Mouse (Mus musculus) embryonic facial prominence, embryonic 13.5 days (tissue): ENCODE measurements around the gene Gabrb3. TPM values are rescaled to one million over a fixed set of nuclear protein-coding genes. Genes with fewer than 3 reads are reported as not detected.

Experiments
- ATAC-seq: fragments of 200-750 bp; cut with Nextera tagmentation; 2 replicates; pipeline ENCODE4 v1.8.0; 2017; ENCODE audit warnings: low read depth; ENCODE audit not compliant: insufficient number of reproducible peaks, insufficient read depth, low FRiP score, low TSS enrichment
- H3K27ac ChIP-seq: fragments of 300-500 bp; sonication (generic); 2 replicates; pipeline ENCODE4 v1.5.1; 2015; ENCODE audit warnings: moderate library complexity, mild to moderate bottlenecking, inconsistent platforms
- H3K27me3 ChIP-seq: fragments of 300-500 bp; sonication (generic); 2 replicates; pipeline ENCODE4 v1.6.1; 2015; ENCODE audit warnings: mild to moderate bottlenecking, inconsistent platforms
- H3K36me3 ChIP-seq: fragments of 300-500 bp; sonication (generic); 2 replicates; pipeline ENCODE4 v1.6.1; 2015; ENCODE audit warnings: mild to moderate bottlenecking, inconsistent platforms
- H3K4me1 ChIP-seq: fragments of 300-500 bp; sonication (generic); 2 replicates; pipeline ENCODE4 v1.6.1; 2015; ENCODE audit warnings: inconsistent platforms
- H3K4me2 ChIP-seq: fragments of 300-500 bp; sonication (generic); 2 replicates; pipeline ENCODE4 v1.6.1; 2015; ENCODE audit warnings: moderate library complexity, mild to moderate bottlenecking, inconsistent platforms
- H3K4me3 ChIP-seq: fragments of 300-500 bp; sonication (generic); 2 replicates; pipeline ENCODE4 v1.5.1; 2015; ENCODE audit warnings: mild to moderate bottlenecking, inconsistent platforms
- H3K9ac ChIP-seq: fragments of 300-500 bp; sonication (generic); 2 replicates; pipeline ENCODE4 v1.6.1; 2015; ENCODE audit warnings: mild to moderate bottlenecking, inconsistent platforms
- H3K9me3 ChIP-seq: fragments of 300-500 bp; sonication (generic); 2 replicates; pipeline ENCODE4 v1.6.1; 2016; ENCODE audit warnings: inconsistent platforms
- WGBS: fragments of 180-500 bp; shearing (Covaris S2); methylation state at CpG from one replicate; pipeline ENCODE4 v1.1.7; 2015; ENCODE audit warnings: mixed read lengths; 5-methylcytosine and 5-hydroxymethylcytosine counted together
- polyA plus RNA-seq: library from polyadenylated mRNA; unstranded; fragments of >200 nt; fragmentation: Nextera tagmentation; extraction: Ambion mirVana; gene quantifications from 2 replicates; pipeline ENCODE4 v1.2.1, GENCODE M21; 2015

Gabrb3 gene
- polyA plus RNA-seq, 1 experiment from 2014 or later: 1.1 TPM

- no peak for ATAC-seq
- Histone ChIP-seq H3K27ac (no peak overlapping the region), H3K4me1 (no peaks in the 10 kb centered on the region), H3K4me3 (no peak overlapping the region), H3K4me2 (no peak overlapping the region), H3K9me3 (no peaks in the 10 kb centered on the region), H3K27me3 (no peaks in the 10 kb centered on the region), H3K36me3 (no peaks in the 10 kb centered on the region), H3K9ac (no peak overlapping the region)
- WGBS: 61% methylated on average over 4 of the region's 4 CpGs
These were observed 216.2 kb downstream of the Gabrb3 start for GRCm38 (mm10) chr7:57635687-57636086.

- H3K9me3 ChIP-seq: no peaks in the 10 kb centered on the region
- ATAC-seq: no peak
- no peaks in the 10 kb centered on the region for H3K27me3 ChIP-seq
- H3K4me3 ChIP-seq: no peak overlapping the region
- H3K36me3 ChIP-seq: no peaks in the 10 kb centered on the region
- H3K27ac ChIP-seq: no peak overlapping the region
- H3K4me2 ChIP-seq: no peak overlapping the region
- no peaks in the 10 kb centered on the region for H3K4me1 ChIP-seq
- WGBS: 57% methylated on average over 1 of the region's 1 CpGs
- no peak overlapping the region for H3K9ac ChIP-seq
These were observed 221.3 kb downstream of the Gabrb3 start for GRCm38 (mm10) chr7:57640796-57641195.

GRCm38 (mm10) chr7:57647345-57647744, 227.9 kb downstream of the Gabrb3 start:
- Histone ChIP-seq H3K4me2 (no peak overlapping the region), H3K4me3 (no peak overlapping the region), H3K36me3 (no peaks in the 10 kb centered on the region), H3K9me3 (no peaks in the 10 kb centered on the region), H3K9ac (no peak overlapping the region), H3K27ac (no peak overlapping the region), H3K4me1 (no peaks in the 10 kb centered on the region), H3K27me3 (no peaks in the 10 kb centered on the region)
- 78% methylated on average over 2 of the region's 2 CpGs for WGBS
- no peak for ATAC-seq

GRCm38 (mm10) chr7:57648136-57648755, 228.8 kb downstream of the Gabrb3 start:
- WGBS: 93% methylated on average over 4 of the region's 4 CpGs
- H3K4me3 ChIP-seq: no peak overlapping the region
- H3K9ac ChIP-seq: no peak overlapping the region

GRCm38 (mm10) chr7:57677352-57677751, 257.9 kb downstream of the Gabrb3 start:
- no peaks in the 10 kb centered on the region for H3K36me3 ChIP-seq
- WGBS: 88% methylated on average over 6 of the region's 6 CpGs
- H3K9ac ChIP-seq: no peak overlapping the region
- no peak for ATAC-seq
- H3K9me3 ChIP-seq: no peaks in the 10 kb centered on the region
- no peak overlapping the region for H3K4me2 ChIP-seq
- H3K27me3 ChIP-seq: no peaks in the 10 kb centered on the region
- H3K27ac ChIP-seq: no peak overlapping the region
- H3K4me1 ChIP-seq: no peaks in the 10 kb centered on the region
- H3K4me3 ChIP-seq: no peak overlapping the region

More at GRCm38 (mm10) chr7:57648136-57648755, 228.8 kb downstream of the Gabrb3 start:
- no peaks in the 10 kb centered on the region for H3K27me3 ChIP-seq
- no peaks in the 10 kb centered on the region for H3K36me3 ChIP-seq
- H3K4me1 ChIP-seq: no peaks in the 10 kb centered on the region
- ATAC-seq: no peak
- no peaks in the 10 kb centered on the region for H3K9me3 ChIP-seq
- no peak overlapping the region for H3K27ac ChIP-seq
- H3K4me2 ChIP-seq: no peak overlapping the region

- H3K27ac ChIP-seq: no peak overlapping the region
- no peak for ATAC-seq
- no peaks in the 10 kb centered on the region for H3K27me3 ChIP-seq
- no peak overlapping the region for H3K4me3 ChIP-seq
- H3K36me3 ChIP-seq: no peaks in the 10 kb centered on the region
- whole genome bisulfite sequencing: 32% methylated on average over 4 of the region's 4 CpGs
- H3K9me3 ChIP-seq: no peaks in the 10 kb centered on the region
- H3K4me2 ChIP-seq: no peak overlapping the region
- H3K4me1 ChIP-seq: peaks cover 3% of the 10 kb centered on the region; the same call in 1 of the 2 replicates
- no peak overlapping the region for H3K9ac ChIP-seq
These were observed 270.3 kb downstream of the Gabrb3 start for GRCm38 (mm10) chr7:57689836-57690235.

- H3K4me3 ChIP-seq: no peak overlapping the region
- no peak overlapping the region for H3K27ac ChIP-seq
- no peaks in the 10 kb centered on the region for H3K27me3 ChIP-seq
- H3K9me3 ChIP-seq: no peaks in the 10 kb centered on the region
- no peak for ATAC-seq
- no peaks in the 10 kb centered on the region for H3K36me3 ChIP-seq
- WGBS: 85% methylated on average over 7 of the region's 7 CpGs
- H3K4me1 ChIP-seq: peaks cover 8% of the 10 kb centered on the region
- H3K4me2 ChIP-seq: no peak overlapping the region
- no peak overlapping the region for H3K9ac ChIP-seq
These were observed 280.9 kb downstream of the Gabrb3 start for GRCm38 (mm10) chr7:57700370-57700769.

GRCm38 (mm10) chr7:57701046-57701445, 281.6 kb downstream of the Gabrb3 start:
- Histone ChIP-seq H3K9me3 (no peaks in the 10 kb centered on the region), H3K9ac (no peak overlapping the region), H3K4me2 (no peak overlapping the region), H3K27ac (no peak overlapping the region), H3K4me1 (peaks cover 8% of the 10 kb centered on the region), H3K27me3 (no peaks in the 10 kb centered on the region), H3K4me3 (no peak overlapping the region), H3K36me3 (no peaks in the 10 kb centered on the region)
- ATAC-seq: no peak

- 23% methylated on average over 1 of the region's 1 CpGs for WGBS
- Histone ChIP-seq H3K9me3 (no peaks in the 10 kb centered on the region), H3K9ac (no peak overlapping the region), H3K4me2 (no peak overlapping the region), H3K36me3 (no peaks in the 10 kb centered on the region), H3K4me1 (peaks cover 8% of the 10 kb centered on the region), H3K4me3 (no peak overlapping the region), H3K27ac (0 out of 2 replicates have a peak overlapping the region, but pooled peaks have one; percentile 1), H3K27me3 (no peaks in the 10 kb centered on the region)
- ATAC-seq: peak; percentile 37; the same call in 1 of the 2 replicates
These were observed 284.1 kb downstream of the Gabrb3 start for GRCm38 (mm10) chr7:57703580-57703979.

- no peak for ATAC-seq
- H3K9ac ChIP-seq: no peak overlapping the region
- 86% methylated on average over 6 of the region's 6 CpGs for WGBS
- no peak overlapping the region for H3K4me3 ChIP-seq
- no peaks in the 10 kb centered on the region for H3K9me3 ChIP-seq
- H3K4me2 ChIP-seq: no peak overlapping the region
- H3K4me1 ChIP-seq: peaks cover 8% of the 10 kb centered on the region
- no peaks in the 10 kb centered on the region for H3K36me3 ChIP-seq
- no peak overlapping the region for H3K27ac ChIP-seq
- no peaks in the 10 kb centered on the region for H3K27me3 ChIP-seq
These were observed 286.6 kb downstream of the Gabrb3 start for GRCm38 (mm10) chr7:57706092-57706491.

- Histone ChIP-seq H3K4me2 (no peak overlapping the region), H3K36me3 (no peaks in the 10 kb centered on the region), H3K4me1 (peaks cover 8% of the 10 kb centered on the region), H3K27ac (no peak overlapping the region), H3K27me3 (no peaks in the 10 kb centered on the region), H3K9ac (no peak overlapping the region), H3K9me3 (no peaks in the 10 kb centered on the region), H3K4me3 (no peak overlapping the region)
- 76% methylated on average over 7 of the region's 7 CpGs for WGBS
- no peak for ATAC-seq
These were observed 287.7 kb downstream of the Gabrb3 start for GRCm38 (mm10) chr7:57706976-57707740.

- Histone ChIP-seq H3K27ac (no peak overlapping the region), H3K27me3 (no peaks in the 10 kb centered on the region), H3K36me3 (no peaks in the 10 kb centered on the region), H3K4me2 (no peak overlapping the region), H3K4me1 (no peaks in the 10 kb centered on the region), H3K4me3 (no peak overlapping the region), H3K9me3 (no peaks in the 10 kb centered on the region), H3K9ac (no peak overlapping the region)
- ATAC-seq: no peak
These were observed 292.2 kb downstream of the Gabrb3 start for GRCm38 (mm10) chr7:57711709-57712108.
